Mouse (Mus musculus) hindbrain, embryonic 15.5 days (tissue): ENCODE data around the gene Slc16a9. TPM values are rescaled to one million over a fixed set of nuclear protein-coding genes. Genes with fewer than 3 reads are reported as not detected.

Source experiments
- ATAC-seq: fragments of 200-750 bp; cut with Nextera tagmentation; 2 replicates; pipeline ENCODE4 v1.8.0; 2017; ENCODE audit warnings: low read depth, moderate number of reproducible peaks, moderate TSS enrichment; ENCODE audit not compliant: low FRiP score
- H3K27ac ChIP-seq: fragments of 300-500 bp; sonication (generic); replicated peaks from 2 replicates; pipeline ENCODE4 v1.5.1; 2015; ENCODE audit warnings: mild to moderate bottlenecking, inconsistent platforms
- H3K27me3 ChIP-seq: fragments of 300-500 bp; sonication (generic); 2 replicates; pipeline ENCODE4 v1.6.1; 2015; ENCODE audit warnings: control low read depth, inconsistent platforms
- H3K36me3 ChIP-seq: fragments of 300-500 bp; sonication (generic); 2 replicates; pipeline ENCODE4 v1.6.1; 2015; ENCODE audit warnings: control low read depth, inconsistent platforms
- H3K4me1 ChIP-seq: fragments of 300-500 bp; sonication (generic); replicated peaks from 2 replicates; pipeline ENCODE4 v1.6.1; 2015; ENCODE audit warnings: control low read depth, inconsistent platforms
- H3K4me2 ChIP-seq: fragments of 300-500 bp; sonication (generic); 2 replicates; pipeline ENCODE4 v1.6.1; 2015; ENCODE audit warnings: moderate library complexity, mild to moderate bottlenecking, inconsistent platforms
- H3K4me3 ChIP-seq: fragments of 300-500 bp; sonication (generic); 2 replicates; pipeline ENCODE4 v1.5.1; 2015; ENCODE audit warnings: mild to moderate bottlenecking, inconsistent platforms
- H3K9ac ChIP-seq: fragments of 300-500 bp; sonication (generic); 2 replicates; pipeline ENCODE4 v1.6.1; 2015; ENCODE audit warnings: inconsistent platforms
- H3K9me3 ChIP-seq: fragments of 300-500 bp; sonication (generic); 2 replicates; pipeline ENCODE4 v1.6.1; 2016; ENCODE audit warnings: control low read depth, inconsistent platforms
- WGBS: fragments of 180-500 bp; shearing (Covaris S2); methylation state at CpG from one replicate; pipeline ENCODE4 v1.1.7; 2015; 5-methylcytosine and 5-hydroxymethylcytosine counted together
- polyA plus RNA-seq: library from polyadenylated mRNA; unstranded; fragments of >200 nt; fragmentation: Nextera tagmentation; extraction: Ambion mirVana; gene quantifications from 2 replicates; pipeline ENCODE4 v1.2.1, GENCODE M21; 2015

Gene Slc16a9
- polyA plus RNA-seq, 1 experiment from 2014 or later = 1.6 TPM

GRCm38 (mm10) chr10:70316856-70317255 is 72.0 kb downstream of the Slc16a9 start:
- ATAC-seq = no peak
- Histone ChIP-seq H3K4me3 (no peak overlapping the region), H3K9ac (no peak overlapping the region), H3K4me1 (no peaks in the 10 kb centered on the region), H3K36me3 (no peaks in the 10 kb centered on the region), H3K27ac (no peak overlapping the region), H3K4me2 (no peak overlapping the region), H3K27me3 (no peaks in the 10 kb centered on the region), H3K9me3 (no peaks in the 10 kb centered on the region)
- WGBS = 88% methylated on average over 7 of the region's 7 CpGs

GRCm38 (mm10) chr10:70317394-70317965 is 72.6 kb downstream of the Slc16a9 start:
- Histone ChIP-seq H3K36me3 (no peaks in the 10 kb centered on the region), H3K4me1 (no peaks in the 10 kb centered on the region), H3K4me3 (no peak overlapping the region), H3K4me2 (no peak overlapping the region), H3K9ac (no peak overlapping the region), H3K9me3 (no peaks in the 10 kb centered on the region), H3K27ac (no peak overlapping the region), H3K27me3 (no peaks in the 10 kb centered on the region)
- 78% methylated on average over 13 of the region's 13 CpGs for WGBS
- ATAC-seq = no peak

GRCm38 (mm10) chr10:70318630-70319029 is 73.7 kb downstream of the Slc16a9 start:
- H3K9me3 ChIP-seq = no peaks in the 10 kb centered on the region
- no peaks in the 10 kb centered on the region for H3K27me3 ChIP-seq
- no peak overlapping the region for H3K4me2 ChIP-seq
- H3K27ac ChIP-seq = no peak overlapping the region
- H3K4me1 ChIP-seq = no peaks in the 10 kb centered on the region
- 0% methylated on average over 3 of the region's 3 CpGs for WGBS
- no peak overlapping the region for H3K9ac ChIP-seq
- peak; percentile 71 for ATAC-seq
- no peak overlapping the region for H3K4me3 ChIP-seq
- no peaks in the 10 kb centered on the region for H3K36me3 ChIP-seq

GRCm38 (mm10) chr10:70325518-70325917 is 80.6 kb downstream of the Slc16a9 start:
- H3K27ac ChIP-seq = no peak overlapping the region
- H3K9ac ChIP-seq = no peak overlapping the region
- no peaks in the 10 kb centered on the region for H3K36me3 ChIP-seq
- peaks cover 10% of the 10 kb centered on the region for H3K4me1 ChIP-seq
- ATAC-seq = no peak
- no peaks in the 10 kb centered on the region for H3K9me3 ChIP-seq
- H3K4me3 ChIP-seq = no peak overlapping the region
- no peak overlapping the region for H3K4me2 ChIP-seq
- 17% methylated on average over 2 of the region's 2 CpGs for WGBS
- no peaks in the 10 kb centered on the region for H3K27me3 ChIP-seq

- Histone ChIP-seq H3K27ac (peak overlapping the region; percentile 39; the same call in 1 of the 2 replicates), H3K9me3 (no peaks in the 10 kb centered on the region), H3K4me2 (no peak overlapping the region), H3K9ac (no peak overlapping the region), H3K4me3 (no peak overlapping the region), H3K36me3 (no peaks in the 10 kb centered on the region), H3K27me3 (no peaks in the 10 kb centered on the region), H3K4me1 (peaks cover 10% of the 10 kb centered on the region)
- WGBS = 73% methylated on average over 6 of the region's 6 CpGs
- ATAC-seq = no peak
Observed at GRCm38 (mm10) chr10:70327331-70327730, 82.4 kb downstream of the Slc16a9 start.

GRCm38 (mm10) chr10:70328139-70328538 is 83.2 kb downstream of the Slc16a9 start:
- Histone ChIP-seq H3K27ac (peak overlapping the region; percentile 39; the same call in 1 of the 2 replicates), H3K4me2 (no peak overlapping the region), H3K27me3 (no peaks in the 10 kb centered on the region), H3K4me3 (no peak overlapping the region), H3K9me3 (no peaks in the 10 kb centered on the region), H3K36me3 (no peaks in the 10 kb centered on the region), H3K9ac (no peak overlapping the region), H3K4me1 (peaks cover 10% of the 10 kb centered on the region)
- ATAC-seq = peak; percentile 66
- WGBS = 40% methylated on average over 9 of the region's 9 CpGs

Other genes starting within 250 kb of the Slc16a9 start
- 21.4 and 23.0 TPM in 2 replicates for gene Ccdc6, start 148.0 kb upstream of the Slc16a9 start, polyA plus RNA-seq
- gene Mrln, start 40.4 kb upstream of the Slc16a9 start, polyA plus RNA-seq = 1.8 and 2.0 TPM in 2 replicates
- 23.8 and 24.6 TPM in 2 replicates for gene Fam13c, start 195.4 kb downstream of the Slc16a9 start, polyA plus RNA-seq